Mouse (Mus musculus): ENCODE results near the gene Myadml2.

- no peak for TF ChIP-seq EP300 (IDR thresholded peaks at IDR 0.05; ENCODE audit: insufficient read depth, low read depth, low read length)
- TF ChIP-seq POLR2A (IDR thresholded peaks at IDR 0.05; ENCODE audit: insufficient read depth, low read length) = no peak
These were observed 15.1 kb downstream of the Myadml2 start for GRCm38 (mm10) chr11:120632559-120633519.
